Mouse (Mus musculus) bone marrow, adult 2 months (tissue): ENCODE results near the gene Phldb3.

Experiments
- CTCF ChIP-seq: fragments of 200-500 bp; IDR thresholded peaks from 2 replicates; pipeline ENCODE4 v1.5.1; 2011; ENCODE audit warnings: low read length, control low read depth; ENCODE audit not compliant: control insufficient read depth, insufficient read depth
- POLR2A ChIP-seq: fragments of 200-500 bp; IDR thresholded peaks from 2 replicates; pipeline ENCODE4 v1.6.1; 2011; ENCODE audit warnings: low read depth, mild to moderate bottlenecking, control low read depth, low read length, borderline replicate concordance; ENCODE audit not compliant: control insufficient read depth

- TF ChIP-seq CTCF: no peak
- no peak for TF ChIP-seq POLR2A
These were observed 10.6 kb downstream of the Phldb3 start for GRCm38 (mm10) chr7:24621193-24621592.
